Mouse (Mus musculus) MEL (cell line): Measurements from ENCODE around the gene 4922502D21Rik.

Experiments used
- BHLHE40 ChIP-seq: IDR thresholded peaks from 2 replicates; pipeline ENCODE4 v1.6.1; 2012; ENCODE audit warnings: low read depth, mild to moderate bottlenecking, inconsistent platforms, low read length, improper control_type of control experiment, borderline replicate concordance
- CTCF ChIP-seq, 3 experiments: IDR thresholded peaks in 2 of 3; conservative IDR thresholded peaks in 1 of 3; 2 replicates each; pipeline ENCODE4 v1.5.1; 2011 to 2012; ENCODE audit warnings: low read length in 3 of 3, low read depth in 2 of 3, mild to moderate bottlenecking in 2 of 3, improper control_type of control experiment in 1 of 3, inconsistent platforms in 1 of 3, mixed read lengths in 1 of 3, moderate library complexity in 1 of 3; ENCODE audit not compliant: control insufficient read depth in 1 of 3, insufficient read depth in 1 of 3, poor library complexity in 1 of 3, severe bottlenecking in 1 of 3
- E2F4 ChIP-seq: IDR thresholded peaks from 2 replicates; pipeline ENCODE4 v1.6.1; 2011; ENCODE audit warnings: low read depth, low read length, improper control_type of control experiment, borderline replicate concordance
- GATA1 ChIP-seq: IDR thresholded peaks from 2 replicates; pipeline ENCODE4 v1.6.1; 2011; ENCODE audit warnings: low read depth, low read length, improper control_type of control experiment
- HCFC1 ChIP-seq: IDR thresholded peaks from 2 replicates; pipeline ENCODE4 v1.6.1; 2012; ENCODE audit warnings: low read depth, mild to moderate bottlenecking, inconsistent platforms, low read length, improper control_type of control experiment, moderate library complexity
- JUND ChIP-seq: IDR thresholded peaks from 2 replicates; pipeline ENCODE4 v1.6.1; 2011; ENCODE audit warnings: low read depth, mild to moderate bottlenecking, improper control_type of control experiment, low read length
- POLR2A ChIP-seq, 2 experiments: IDR thresholded peaks; 2 replicates each; pipeline ENCODE4 v1.6.1; 2011 to 2012; ENCODE audit warnings: low read length in 2 of 2, mild to moderate bottlenecking in 2 of 2, control low read depth in 1 of 2, improper control_type of control experiment in 1 of 2, low read depth in 1 of 2, moderate library complexity in 1 of 2; ENCODE audit not compliant: control insufficient read depth in 1 of 2, insufficient read depth in 1 of 2, poor library complexity in 1 of 2
- POLR2AphosphoS2 ChIP-seq: IDR thresholded peaks from 2 replicates; pipeline ENCODE4 v1.6.1; 2011; ENCODE audit warnings: low read length, improper control_type of control experiment
- POLR2AphosphoS5 ChIP-seq: IDR thresholded peaks from 2 replicates; pipeline ENCODE4 v1.6.1; 2012; ENCODE audit warnings: low read depth, borderline replicate concordance, mild to moderate bottlenecking, inconsistent platforms, low read length, moderate library complexity, mixed read lengths
- TCF12 ChIP-seq: IDR thresholded peaks from 2 replicates; pipeline ENCODE4 v1.6.1; 2014; ENCODE audit warnings: low read depth, mild to moderate bottlenecking, inconsistent platforms, low read length, improper control_type of control experiment, moderate library complexity
- USF1 ChIP-seq: IDR thresholded peaks from 2 replicates; pipeline ENCODE4 v1.6.1; 2014; ENCODE audit warnings: low read depth, mild to moderate bottlenecking, inconsistent platforms, low read length, improper control_type of control experiment, moderate library complexity
- ZKSCAN1 ChIP-seq: IDR thresholded peaks from 2 replicates; pipeline ENCODE4 v1.6.1; 2012; ENCODE audit warnings: low read depth, mild to moderate bottlenecking, inconsistent platforms, low read length, improper control_type of control experiment, moderate library complexity

- TF ChIP-seq JUND (no peak), POLR2A (IDR thresholded peaks at IDR 0.05; ENCODE audit: control insufficient read depth in 1 of 2, insufficient read depth in 1 of 2, low read depth in 1 of 2, low read length in 2 of 2, poor library complexity in 1 of 2) (no peak), CTCF (IDR thresholded peaks at IDR 0.05 in 2 of 3, conservative IDR thresholded peaks at IDR 0.05 in 1 of 3; ENCODE audit: control insufficient read depth in 1 of 3, insufficient read depth in 1 of 3, low read depth in 2 of 3, low read length in 3 of 3, poor library complexity in 1 of 3, severe bottlenecking in 1 of 3) (no peak), E2F4 (no peak), USF1 (no peak), POLR2AphosphoS2 (no peak), GATA1 (no peak), ZKSCAN1 (no peak), HCFC1 (no peak), BHLHE40 (no peak), TCF12 (no peak), POLR2AphosphoS5 (no peak)
Observed at GRCm38 (mm10) chr6:129355774-129356173, 24.2 kb upstream of the 4922502D21Rik start.
